Mouse (Mus musculus) olfactory bulb, adult 2 months (tissue): ENCODE data around the gene Zfp523. TPM values are rescaled to one million over a fixed set of nuclear protein-coding genes. Genes with fewer than 3 reads are reported as not detected.

Experiments used
- H3K27ac ChIP-seq: fragments of 200-500 bp; 2 replicates; pipeline ENCODE4 v1.5.1; 2012; ENCODE audit warnings: low read depth, low read length; ENCODE audit not compliant: insufficient read depth
- H3K4me1 ChIP-seq: fragments of 200-500 bp; 2 replicates; pipeline ENCODE4 v1.6.1; 2012; ENCODE audit warnings: low read length; ENCODE audit not compliant: control insufficient read depth, insufficient read depth
- H3K4me3 ChIP-seq: fragments of 200-500 bp; 2 replicates; pipeline ENCODE4 v1.5.1; 2012; ENCODE audit warnings: mild to moderate bottlenecking, low read depth, low read length, moderate library complexity; ENCODE audit not compliant: insufficient read depth
- CTCF ChIP-seq: fragments of 200-500 bp; IDR thresholded peaks from 2 replicates; pipeline ENCODE4 v1.5.1; 2012; ENCODE audit warnings: low read depth, mild to moderate bottlenecking, low read length, moderate library complexity; ENCODE audit not compliant: insufficient read depth
- POLR2A ChIP-seq: fragments of 200-500 bp; IDR thresholded peaks from 2 replicates; pipeline ENCODE4 v1.6.1; 2012; ENCODE audit warnings: mild to moderate bottlenecking, low read depth, low read length, moderate library complexity; ENCODE audit not compliant: insufficient read depth
- WGBS: fragments of 180-500 bp; shearing (Covaris S2); methylation state at CpG from one replicate; pipeline ENCODE4 v1.1.7; 2018; 5-methylcytosine and 5-hydroxymethylcytosine counted together
- polyA plus RNA-seq: library from polyadenylated mRNA; stranded (reverse); fragments of >200 nt; gene quantifications from 2 replicates; pipeline ENCODE4 v1.2.4, GENCODE M21; 2012; ENCODE audit warnings: low replicate concordance; ENCODE audit not compliant: missing spikeins, insufficient read depth, insufficient read length

The Zfp523 gene
- polyA plus RNA-seq, 1 experiment: not detected

DNA sequence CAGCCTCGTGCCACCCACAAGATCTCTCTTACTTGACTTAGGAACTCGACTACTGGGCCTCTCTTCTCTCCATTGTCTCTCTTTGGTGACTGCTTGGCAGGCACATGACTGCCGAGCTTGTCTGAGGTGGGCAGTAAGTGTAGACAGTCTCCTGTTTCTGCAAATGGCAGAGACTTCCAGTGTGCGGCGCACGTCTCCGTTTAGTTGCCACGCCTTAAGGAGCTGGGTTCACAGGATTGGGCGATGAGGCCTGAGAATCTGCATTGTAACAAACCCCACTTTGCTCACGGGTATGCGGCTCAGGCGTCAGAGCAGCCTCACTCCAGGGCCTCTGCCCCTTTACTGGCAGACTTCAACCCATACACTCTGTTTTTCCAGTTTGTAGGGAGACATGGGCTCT lies 26.5 kb upstream of the Zfp523 start:
- WGBS: 89% methylated on average over 12 of the region's 12 CpGs

DNA sequence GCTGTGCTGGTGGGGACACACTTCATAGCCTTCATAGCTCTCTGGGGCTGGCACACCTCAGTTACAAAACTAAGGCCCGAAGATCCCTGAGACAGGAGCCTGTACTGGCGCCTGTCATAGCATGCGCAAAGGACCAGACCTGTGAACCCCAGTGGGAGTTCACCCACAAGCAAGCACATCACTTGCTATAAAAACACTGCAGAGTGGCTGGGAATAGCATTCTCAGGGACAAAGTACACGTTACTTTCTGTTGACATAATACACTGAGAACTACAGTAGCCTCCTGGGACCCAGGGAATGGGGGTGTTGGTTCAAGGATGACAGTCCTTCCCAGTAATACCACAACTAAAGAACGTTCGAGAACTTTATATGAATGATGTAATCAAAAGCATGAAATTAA lies 23.8 kb upstream of the Zfp523 start:
- H3K27ac ChIP-seq: no peak overlapping the region
- H3K4me3 ChIP-seq: no peak overlapping the region
- 84% methylated on average over 6 of the region's 6 CpGs for WGBS
- H3K4me1 ChIP-seq: 0 out of 2 replicates have a peak, but pooled peaks cover under 1% of the 10 kb centered on the region
- no peak for TF ChIP-seq POLR2A
- TF ChIP-seq CTCF: no peak

More for the DNA sequence above, 26.5 kb upstream of the Zfp523 start:
- Histone ChIP-seq H3K27ac (no peak overlapping the region), H3K4me1 (peaks cover 7% of the 10 kb centered on the region), H3K4me3 (no peak overlapping the region)
- no peak for TF ChIP-seq CTCF
- no peak for TF ChIP-seq POLR2A

GRCm38 (mm10) chr17:28154970-28155369 lies 22.0 kb upstream of the Zfp523 start:
- no peak overlapping the region for H3K4me3 ChIP-seq
- WGBS: 75% methylated on average over 8 of the region's 8 CpGs
- H3K4me1 ChIP-seq: peaks cover 11% of the 10 kb centered on the region
- H3K27ac ChIP-seq: no peak overlapping the region
- TF ChIP-seq POLR2A: no peak

DNA sequence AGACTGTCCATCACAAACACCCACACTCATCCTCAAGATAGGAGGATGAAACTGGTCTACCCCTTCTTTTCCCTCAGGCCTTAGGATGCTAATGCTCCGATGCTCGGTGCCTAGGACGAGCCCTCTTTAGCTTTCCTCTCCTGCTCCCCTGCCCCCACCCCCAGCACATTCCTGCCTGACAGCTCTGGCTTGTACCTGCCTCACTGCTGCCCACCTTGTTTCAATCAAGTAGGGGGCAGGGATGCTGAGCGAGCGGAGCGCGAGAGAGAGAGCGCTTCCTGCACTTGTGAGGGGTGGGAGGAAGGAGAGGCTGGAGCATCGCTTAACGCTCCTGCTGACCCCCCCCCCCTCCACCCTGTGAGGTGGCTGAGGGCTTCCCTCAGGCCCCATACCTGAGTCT lies 16.6 kb upstream of the Zfp523 start:
- Histone ChIP-seq H3K4me1 (peaks cover 14% of the 10 kb centered on the region), H3K4me3 (no peak overlapping the region), H3K27ac (no peak overlapping the region)
- no peak for TF ChIP-seq POLR2A
- no peak for TF ChIP-seq CTCF
- WGBS: 45% methylated on average over 10 of the region's 10 CpGs

DNA sequence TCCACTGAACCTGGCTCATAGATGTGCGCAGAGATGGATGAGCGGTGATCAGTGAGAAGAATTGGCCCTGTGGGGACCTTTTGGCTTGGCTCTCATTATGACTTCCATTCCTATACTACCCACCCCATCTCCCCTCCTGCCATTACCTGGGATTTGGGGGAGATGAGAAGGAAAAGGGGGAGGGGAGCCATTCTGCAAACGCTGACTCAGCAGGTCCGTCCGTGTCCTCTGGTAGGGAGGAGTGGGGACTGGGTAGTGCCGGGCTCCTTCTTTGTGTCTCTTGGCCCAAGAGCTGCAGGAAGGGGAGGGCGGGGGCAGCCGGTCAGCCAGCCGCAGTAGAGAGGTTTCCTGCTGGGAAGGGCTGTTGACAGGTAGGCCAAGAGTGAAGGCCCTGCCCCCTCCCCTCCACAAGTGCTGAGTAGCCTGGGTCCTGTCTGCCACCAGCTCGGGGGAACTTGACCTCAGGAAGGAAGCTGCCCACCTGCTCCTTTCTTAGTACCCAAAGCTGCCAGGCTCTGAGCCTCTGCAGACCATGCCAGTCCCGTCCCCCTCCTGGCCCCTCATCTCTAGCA lies 15.5 kb upstream of the Zfp523 start:
- Histone ChIP-seq H3K4me1 (peaks cover 14% of the 10 kb centered on the region), H3K27ac (no peak overlapping the region), H3K4me3 (no peak overlapping the region)
- 44% methylated on average over 11 of the region's 11 CpGs for WGBS
- no peak for TF ChIP-seq CTCF
- TF ChIP-seq POLR2A: no peak

- WGBS: 7% methylated on average over 6 of the region's 6 CpGs
- H3K4me1 ChIP-seq: peaks cover 9% of the 10 kb centered on the region
- no peak overlapping the region for H3K27ac ChIP-seq
- no peak for TF ChIP-seq POLR2A
- TF ChIP-seq CTCF: peak; percentile 82
- no peak overlapping the region for H3K4me3 ChIP-seq
Observed at GRCm38 (mm10) chr17:28163666-28164065, 13.3 kb upstream of the Zfp523 start.

- 86% methylated on average over 6 of the region's 6 CpGs for WGBS
- no peak for TF ChIP-seq POLR2A
- TF ChIP-seq CTCF: no peak
- no peak overlapping the region for H3K4me3 ChIP-seq
- peaks cover 40% of the 10 kb centered on the region for H3K4me1 ChIP-seq
- no peak overlapping the region for H3K27ac ChIP-seq
Observed at GRCm38 (mm10) chr17:28170460-28171305, 6.2 kb upstream of the Zfp523 start.

DNA sequence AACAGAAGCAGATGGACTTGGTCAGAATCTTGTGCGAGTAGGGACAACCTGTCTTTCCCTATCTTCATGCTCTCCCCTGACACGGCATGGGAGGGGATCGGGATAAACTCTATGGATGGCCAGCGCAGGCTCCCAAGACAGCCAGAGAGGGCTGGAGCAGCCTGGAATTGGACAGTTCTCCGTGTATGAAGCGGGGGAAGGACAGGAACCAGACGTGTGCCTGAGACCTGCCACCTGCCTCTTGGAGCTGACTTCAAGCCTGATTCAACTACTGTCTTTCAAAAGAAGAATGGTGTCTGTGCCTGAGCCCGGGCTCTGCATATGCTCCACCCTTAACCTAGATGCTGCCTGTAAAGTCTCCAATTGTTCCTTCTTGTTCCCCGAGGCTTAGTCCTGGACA lies 4.2 kb upstream of the Zfp523 start:
- H3K4me3 ChIP-seq: no peak overlapping the region
- TF ChIP-seq POLR2A (no peak), CTCF (no peak)
- H3K4me1 ChIP-seq: peaks cover 46% of the 10 kb centered on the region
- 66% methylated on average over 9 of the region's 9 CpGs for WGBS
- H3K27ac ChIP-seq: no peak overlapping the region

GRCm38 (mm10) chr17:28177540-28178046 lies 664 bp downstream of the Zfp523 start:
- Histone ChIP-seq H3K27ac (peak overlapping the region; percentile 80), H3K4me3 (peak overlapping the region; percentile 92), H3K4me1 (peaks cover 57% of the 10 kb centered on the region)
- TF ChIP-seq CTCF: no peak
- TF ChIP-seq POLR2A: no peak
- WGBS: 4% methylated on average over 22 of the region's 22 CpGs
